Mouse (Mus musculus): Measurements from ENCODE around the gene Atp12a. TPM values are rescaled to one million over a fixed set of nuclear protein-coding genes. Genes with fewer than 3 reads are reported as not detected.

Atp12a gene
- polyA plus RNA-seq, 1 experiment, result not detected

GRCm38 (mm10) chr14:56398001-56398400 lies 33.1 kb downstream of the Atp12a start:
- no peak for TF ChIP-seq POLR2A (IDR thresholded peaks at IDR 0.05; ENCODE audit: low read depth, low read length)
- peak; percentile 12; the same call in 1 of the 2 replicates for TF ChIP-seq CTCF (IDR thresholded peaks at IDR 0.05; ENCODE audit: extremely low read depth, insufficient read depth, insufficient read length, insufficient replicate concordance)
- H3K27ac ChIP-seq (ENCODE audit: insufficient read depth, low read length), result no peak overlapping the region
- no peaks in the 10 kb centered on the region for H3K36me3 ChIP-seq (ENCODE audit: control insufficient read depth, insufficient read depth, low read length)
- H3K4me1 ChIP-seq (ENCODE audit: control insufficient read depth, insufficient read depth, insufficient read length), result no peaks in the 10 kb centered on the region
- H3K4me3 ChIP-seq (ENCODE audit: extremely low read depth, insufficient read depth, insufficient read length), result no peak overlapping the region
- no peak for DNase-seq (ENCODE audit: low read depth in 1 of 2, low spot score in 2 of 2)
- 0 out of 2 replicates have a peak, but pooled peaks cover 2% of the 10 kb centered on the region for H3K27me3 ChIP-seq (ENCODE audit: control insufficient read depth, insufficient read depth, low read length)

GRCm38 (mm10) chr14:56402311-56403071 lies 37.6 kb downstream of the Atp12a start, which contains the start of gene Rnf17:
Gene Rnf17, plus strand, starts transcription at chr14:56402581.
- H3K27me3 ChIP-seq (ENCODE audit: control insufficient read depth, insufficient read depth, low read length), result 0 out of 2 replicates have a peak, but pooled peaks cover 2% of the 10 kb centered on the region
- 82% methylated on average over 34 of the region's 34 CpGs for WGBS
- H3K4me3 ChIP-seq (ENCODE audit: extremely low read depth, insufficient read depth, insufficient read length), result no peak within 1 kb of the TSS
- H3K4me1 ChIP-seq (ENCODE audit: control insufficient read depth, insufficient read depth, insufficient read length), result no peaks in the 10 kb centered on the region
- DNase-seq (ENCODE audit: low read depth in 1 of 2, low spot score in 2 of 2), result no peak
- no peak within 1 kb of the TSS for H3K27ac ChIP-seq (ENCODE audit: insufficient read depth, low read length)
- TF ChIP-seq POLR2A (IDR thresholded peaks at IDR 0.05; ENCODE audit: low read depth, low read length), result no peak
- no peak for TF ChIP-seq CTCF (IDR thresholded peaks at IDR 0.05; ENCODE audit: extremely low read depth, insufficient read depth, insufficient read length, insufficient replicate concordance)
- no peaks in the 10 kb centered on the region for H3K36me3 ChIP-seq (ENCODE audit: control insufficient read depth, insufficient read depth, low read length)

- H3K27me3 ChIP-seq (ENCODE audit: control insufficient read depth, insufficient read depth, low read length), result 0 out of 2 replicates have a peak, but pooled peaks cover 2% of the 10 kb centered on the region
- 87% methylated on average over 2 of the region's 2 CpGs for WGBS
- H3K36me3 ChIP-seq (ENCODE audit: control insufficient read depth, insufficient read depth, low read length), result no peaks in the 10 kb centered on the region
- H3K27ac ChIP-seq (ENCODE audit: insufficient read depth, low read length), result no peak overlapping the region
- TF ChIP-seq CTCF (IDR thresholded peaks at IDR 0.05; ENCODE audit: extremely low read depth, insufficient read depth, insufficient read length, insufficient replicate concordance) (no peak), POLR2A (IDR thresholded peaks at IDR 0.05; ENCODE audit: low read depth, low read length) (no peak)
- H3K4me1 ChIP-seq (ENCODE audit: control insufficient read depth, insufficient read depth, insufficient read length), result no peaks in the 10 kb centered on the region
- no peak overlapping the region for H3K4me3 ChIP-seq (ENCODE audit: extremely low read depth, insufficient read depth, insufficient read length)
- DNase-seq (ENCODE audit: low read depth in 1 of 2, low spot score in 2 of 2), result no peak
These were observed 38.2 kb downstream of the Atp12a start for GRCm38 (mm10) chr14:56403072-56403375.

Other genes with a start within 250 kb of the Atp12a start
- not detected in 2 replicates for gene Gzme, start 244.4 kb upstream of the Atp12a start, polyA plus RNA-seq (2012; rRNA removed)
- not detected in 2 replicates for gene Gzmd, start 232.5 kb upstream of the Atp12a start, polyA plus RNA-seq (2012; rRNA removed)
- gene Gzmg, start 205.5 kb upstream of the Atp12a start, polyA plus RNA-seq (2012; rRNA removed), result not detected in 2 replicates
- not detected in 2 replicates for gene Gzmn, start 190.5 kb upstream of the Atp12a start, polyA plus RNA-seq (2012; rRNA removed)
- not detected in 2 replicates for gene Gzmf, start 153.7 kb upstream of the Atp12a start, polyA plus RNA-seq (2012; rRNA removed)
- gene Gzmc, start 130.4 kb upstream of the Atp12a start, polyA plus RNA-seq (2012; rRNA removed), result not detected in 2 replicates
- gene Gzmb, start 102.8 kb upstream of the Atp12a start, polyA plus RNA-seq (2012; rRNA removed), result 2.6 and 2.7 TPM in 2 replicates
- 0.02 and 0.04 TPM in 2 replicates for gene Rnf17, start 37.5 kb downstream of the Atp12a start, polyA plus RNA-seq (2012; rRNA removed)
- gene Cenpj, start 210.4 kb downstream of the Atp12a start, polyA plus RNA-seq (2012; rRNA removed), result 1.4 and 2.9 TPM in 2 replicates
- 7.4 and 7.6 TPM in 2 replicates for gene Parp4, start 210.6 kb downstream of the Atp12a start, polyA plus RNA-seq (2012; rRNA removed)